Mouse (Mus musculus) kidney, adult 2 months (tissue): Measurements from ENCODE around the gene Gm13030.
"Not testable (repeated sequence)": the region's sequence is repeated elsewhere in the genome, so short reads cannot be mapped to it uniquely, and the experiment has no call there.

ENCODE experiments used
- CTCF ChIP-seq: fragments of 200-500 bp; conservative IDR thresholded peaks from 2 replicates; pipeline ENCODE4 v1.5.1; 2011; ENCODE audit warnings: low read depth, mild to moderate bottlenecking, control low read depth, low read length, moderate library complexity, mixed read lengths; ENCODE audit not compliant: insufficient read depth, insufficient read length
- POLR2A ChIP-seq: fragments of 200-500 bp; IDR thresholded peaks from one replicate; pipeline ENCODE4 v1.6.1; 2011; ENCODE audit warnings: low read depth, low read length, control low read depth

GRCm38 (mm10) chr4:138875275-138875674 is 1.5 kb upstream of the Gm13030 start:
- not testable (repeated sequence) for TF ChIP-seq CTCF, POLR2A
